Mouse (Mus musculus) lung, postnatal 25 days (tissue): ENCODE measurements at regions not wholly inside any gene's neighbourhood (a gene's known extent, or its start where the extent isn't known, plus 50 kb on each side); places are given as distances from the start of the nearest gene placed in this dataset.

ENCODE experiments used
- DNase-seq: peaks from one replicate; pipeline ENCODE4 v3.0.0; 2022; ENCODE audit warnings: low spot score

GRCm38 (mm10) chr10:87732658-87733057, 125.4 kb upstream of the Igf1 start:
- DNase-seq: no peak

DNA sequence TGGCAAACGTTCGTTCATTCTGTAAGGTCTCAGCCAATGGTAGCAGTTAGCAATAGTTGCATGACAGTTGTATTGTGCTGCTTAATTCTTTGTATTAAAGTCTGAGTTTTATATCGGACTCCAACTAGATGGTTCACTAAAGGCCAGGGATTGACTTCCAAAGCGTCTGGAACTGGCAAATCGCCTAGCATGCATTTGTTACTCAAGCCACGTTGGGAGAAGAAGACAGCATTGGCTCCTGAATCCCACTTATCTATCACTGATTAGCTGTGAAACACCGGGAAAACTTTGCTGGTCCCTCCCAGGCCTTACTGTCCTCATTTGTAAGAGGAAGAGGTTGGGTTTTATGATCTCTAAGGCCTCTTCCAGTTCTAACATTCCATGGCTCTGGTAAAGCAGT, 124.8 kb upstream of the Igf1 start:
- DNase-seq: no peak

- DNase-seq: no peak
These were observed 117.7 kb upstream of the Igf1 start for GRCm38 (mm10) chr10:87740323-87740722.

DNA sequence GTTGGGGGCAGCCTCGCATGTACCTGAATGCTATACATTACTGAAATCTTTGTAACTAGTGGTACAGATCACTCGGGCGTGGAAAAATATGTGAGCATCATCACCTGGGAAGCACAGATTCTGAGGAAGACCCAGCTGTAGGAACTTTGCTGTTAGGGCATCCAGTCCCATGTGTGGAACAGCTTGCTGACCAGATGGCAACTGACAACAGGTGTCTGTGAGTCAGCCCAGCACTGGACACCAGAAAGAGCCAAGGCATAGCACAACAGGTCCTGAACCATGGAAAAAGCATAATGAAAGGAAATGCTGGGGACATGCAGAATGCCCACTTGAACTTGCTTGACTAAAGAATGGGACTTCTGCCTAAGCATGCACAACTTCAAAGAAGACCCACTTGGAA, 115.3 kb upstream of the Igf1 start:
- no peak for DNase-seq

DNA sequence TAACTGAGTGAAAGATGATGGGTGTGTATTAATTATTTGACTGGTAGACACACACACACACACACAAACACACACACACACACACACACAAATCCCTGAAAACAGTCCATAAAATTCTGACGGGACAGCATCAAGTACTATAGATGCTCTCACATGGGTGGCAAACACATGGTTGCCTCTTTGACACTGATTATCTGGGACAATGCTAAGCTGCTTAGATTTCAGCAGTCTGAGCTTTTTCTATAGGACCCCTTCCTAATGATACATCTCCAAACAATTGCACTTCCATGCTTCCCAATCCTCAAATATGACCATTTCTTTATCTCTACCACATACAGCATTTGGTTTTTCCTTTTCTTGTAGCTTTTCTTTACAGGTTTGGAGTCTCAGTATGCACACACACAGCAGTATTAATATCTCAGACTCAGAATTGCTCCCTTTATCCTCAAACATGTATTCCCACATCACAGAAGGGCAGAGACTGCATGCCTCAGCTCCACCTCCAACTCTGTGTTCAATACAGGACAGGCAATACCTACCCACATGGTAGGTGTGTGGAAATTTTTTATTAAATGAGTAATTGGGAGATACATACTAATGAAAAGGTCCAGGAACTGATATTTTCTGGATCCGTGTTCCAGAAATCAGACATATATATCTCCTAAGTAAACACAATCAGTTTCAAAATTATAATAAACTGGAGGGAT, 110.1 kb upstream of the Igf1 start:
- DNase-seq: no peak

- DNase-seq: no peak
These were observed 109.4 kb upstream of the Igf1 start for GRCm38 (mm10) chr10:87748631-87749193.

DNA sequence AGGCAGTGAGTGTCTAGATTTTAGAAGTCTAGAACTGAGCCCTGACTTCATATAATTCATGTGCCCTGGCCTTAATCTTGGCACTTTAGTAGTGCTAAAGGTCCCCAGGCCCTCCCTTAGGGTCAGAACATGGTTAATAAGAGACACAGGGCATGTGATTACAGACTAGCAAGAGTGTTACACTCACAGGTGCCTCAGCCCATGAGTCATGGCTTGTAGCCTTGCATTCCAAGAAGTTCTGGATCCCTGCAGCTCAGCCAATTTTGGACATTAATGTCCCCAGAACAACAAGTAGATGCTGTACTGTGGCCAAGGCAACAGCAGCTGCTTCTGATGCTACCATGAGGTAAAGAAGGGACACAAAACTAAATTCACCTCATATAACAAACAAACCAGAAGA, 107.7 kb upstream of the Igf1 start:
- no peak for DNase-seq

DNA sequence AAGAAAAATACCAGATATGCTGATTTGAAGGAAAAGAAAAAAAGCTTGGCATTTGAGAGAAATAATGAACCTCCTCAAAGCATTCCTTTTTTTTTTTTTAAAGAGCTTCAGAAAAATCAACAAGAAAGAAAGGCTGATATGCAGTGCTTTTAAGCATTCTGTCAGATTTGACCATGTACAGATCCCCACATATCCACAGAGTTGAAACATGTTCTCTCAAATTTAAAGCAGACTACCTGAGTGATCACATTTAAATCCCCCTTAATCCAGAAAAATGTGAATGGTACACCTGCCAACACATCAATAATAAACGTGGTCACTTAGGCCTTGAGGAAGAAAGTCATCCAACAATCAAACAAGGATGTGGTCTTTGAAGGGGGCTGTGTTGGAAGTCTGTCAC, 107.1 kb upstream of the Igf1 start:
- DNase-seq: no peak

DNA sequence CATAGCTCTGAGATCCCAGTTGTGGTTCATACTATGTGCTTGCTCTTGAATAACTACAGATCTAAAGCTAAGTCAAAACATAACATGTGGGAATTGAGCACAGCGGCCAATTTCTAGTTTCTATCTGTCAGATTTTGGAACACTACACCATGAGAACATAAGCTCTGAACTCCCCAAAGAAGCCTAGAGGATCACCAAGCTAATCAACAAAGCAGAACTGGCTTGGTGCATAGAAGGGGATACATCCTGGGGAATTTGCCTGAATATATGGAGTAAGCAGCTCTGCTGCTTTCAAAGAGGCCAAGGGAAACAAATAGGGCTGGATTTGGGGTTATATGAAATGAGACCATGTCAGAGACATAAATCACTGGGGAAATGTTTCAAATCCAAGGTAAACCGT, 105.9 kb upstream of the Igf1 start:
- DNase-seq: no peak

- DNase-seq: no peak
These were observed 104.6 kb upstream of the Igf1 start for GRCm38 (mm10) chr10:87753483-87753882.

- DNase-seq: no peak
These were observed 96.5 kb upstream of the Igf1 start for GRCm38 (mm10) chr10:87761528-87762030.

GRCm38 (mm10) chr10:87787521-87787920, 70.5 kb upstream of the Igf1 start:
- DNase-seq: peak; percentile 54

- no peak for DNase-seq
These were observed 65.7 kb upstream of the Igf1 start for GRCm38 (mm10) chr10:87792346-87792745.

GRCm38 (mm10) chr10:87803936-87804791, 53.9 kb upstream of the Igf1 start:
- peak; percentile 16 for DNase-seq

- peak; percentile 10 for DNase-seq
These were observed 53.3 kb upstream of the Igf1 start for GRCm38 (mm10) chr10:87804792-87805082.
